Mouse (Mus musculus) testis, postnatal 14 days (tissue): ENCODE measurements around the gene Eno4.

Experiments
- DNase-seq: peaks from one replicate; pipeline ENCODE4 v3.0.0; 2021; ENCODE audit warnings: low spot score

Gene Eno4

DNA sequence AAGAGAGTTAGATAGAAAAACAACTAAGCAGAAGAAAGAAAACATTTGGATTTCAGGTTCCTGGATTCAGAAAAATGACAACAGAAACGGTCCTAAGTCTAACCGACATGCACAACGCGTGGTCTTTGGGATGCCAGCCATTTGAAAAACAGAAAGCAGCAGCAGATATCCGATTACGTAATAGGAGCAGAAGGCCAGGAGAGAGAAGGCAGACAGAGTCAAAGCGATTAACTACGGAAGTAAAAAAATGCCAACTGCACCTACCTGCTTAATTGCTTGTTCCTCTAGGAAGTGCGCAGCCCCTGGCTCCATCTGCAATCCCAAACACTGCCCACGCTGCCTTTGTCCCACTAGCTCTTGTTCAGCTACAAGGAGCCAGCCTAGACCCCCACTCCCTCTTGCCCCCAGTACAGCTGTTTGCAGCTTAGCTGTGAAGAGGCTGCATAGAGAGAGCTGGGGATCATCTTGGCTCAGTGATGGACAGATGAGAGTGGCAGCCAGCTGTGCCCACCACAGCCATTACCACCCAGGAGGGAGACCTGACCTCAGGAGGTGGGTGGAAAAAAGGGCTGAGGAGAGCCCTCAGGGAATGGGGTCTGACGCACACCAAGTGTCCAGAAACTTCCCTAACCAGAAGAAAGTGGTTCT lies 32.1 kb downstream of the Eno4 start:
- DNase-seq: no peak

DNA sequence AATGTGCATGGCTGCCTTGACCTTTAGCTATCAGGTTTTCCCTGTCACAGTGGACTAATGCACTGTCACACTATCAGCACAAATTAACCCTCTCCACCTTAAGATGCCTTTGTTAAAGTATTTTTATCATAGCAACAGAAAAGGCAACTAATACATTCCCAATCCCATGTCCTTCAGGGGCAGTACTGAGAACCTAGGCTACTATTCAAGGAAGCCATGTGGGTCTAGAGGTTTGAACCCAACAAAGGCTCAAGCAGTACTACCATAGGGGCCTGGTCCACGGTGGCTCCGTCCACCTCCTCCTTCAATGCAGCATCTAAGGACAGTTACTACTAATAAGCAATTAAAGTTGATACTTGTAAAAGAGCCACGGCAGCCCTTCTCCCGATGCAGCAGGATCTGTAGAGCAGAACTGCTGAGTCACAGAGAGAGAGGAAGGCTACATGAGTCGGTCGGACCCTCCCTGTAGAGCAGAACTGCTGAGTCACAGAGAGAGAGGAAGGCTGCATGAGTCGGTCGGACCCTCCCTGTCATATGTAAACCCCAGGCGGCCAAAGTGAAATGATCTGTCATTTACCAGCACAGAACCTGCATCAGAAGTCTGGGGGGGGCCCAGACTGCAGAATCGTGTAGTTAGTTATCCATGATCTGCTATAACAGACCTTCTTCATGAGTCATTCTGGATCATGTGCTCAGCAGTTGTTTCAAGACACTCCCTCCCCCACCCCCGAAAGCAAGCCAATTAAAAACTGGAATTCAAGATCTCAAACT lies 35.4 kb downstream of the Eno4 start:
- no peak for DNase-seq

DNA sequence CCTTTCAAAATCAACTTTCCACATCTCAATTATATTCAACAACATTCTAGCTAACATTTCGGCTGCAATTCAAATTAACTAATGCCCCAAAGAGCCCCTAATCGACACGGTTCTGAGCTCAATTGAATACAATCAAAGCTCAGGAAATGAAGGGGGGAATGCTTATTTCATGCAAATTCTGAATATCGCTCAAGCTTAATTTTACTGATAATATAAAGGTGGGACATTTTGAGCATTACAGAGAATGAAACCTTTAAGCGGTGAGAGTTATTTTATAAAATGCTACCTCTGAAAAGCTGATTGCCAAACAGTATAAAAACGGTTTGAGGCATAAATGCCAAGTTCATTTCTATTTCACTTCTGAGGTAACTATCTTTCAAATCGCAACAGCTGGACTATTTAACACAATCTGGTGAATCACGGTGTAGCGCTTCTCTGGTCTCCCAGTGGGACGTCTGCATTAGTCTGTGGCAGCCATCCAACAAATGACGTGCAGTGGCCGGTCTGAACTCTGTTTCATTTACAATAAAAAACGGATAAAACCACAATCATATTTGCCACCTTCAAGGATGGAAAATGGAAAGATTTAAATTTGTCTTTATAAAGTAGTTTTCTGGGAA lies 36.3 kb downstream of the Eno4 start:
- DNase-seq: no peak

DNA sequence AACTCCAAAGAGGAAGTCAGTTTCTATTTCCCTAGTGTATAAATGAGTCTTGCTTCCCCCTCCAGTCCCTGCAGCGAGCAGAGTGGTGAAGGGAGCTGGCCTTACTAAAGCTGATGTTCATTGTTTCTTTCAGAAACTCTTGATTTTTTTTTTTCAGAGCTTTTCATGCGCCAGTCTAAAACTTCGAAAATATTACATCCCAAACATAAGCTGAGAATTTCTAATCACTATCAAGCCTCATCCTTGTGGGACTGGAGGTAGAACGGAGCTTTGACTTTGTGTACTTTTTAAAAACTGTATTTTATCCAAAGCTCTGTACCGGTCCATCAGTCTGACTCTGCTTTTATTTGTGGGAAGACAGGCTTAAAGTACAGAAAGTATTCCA lies 36.8 kb downstream of the Eno4 start:
- no peak for DNase-seq

DNA sequence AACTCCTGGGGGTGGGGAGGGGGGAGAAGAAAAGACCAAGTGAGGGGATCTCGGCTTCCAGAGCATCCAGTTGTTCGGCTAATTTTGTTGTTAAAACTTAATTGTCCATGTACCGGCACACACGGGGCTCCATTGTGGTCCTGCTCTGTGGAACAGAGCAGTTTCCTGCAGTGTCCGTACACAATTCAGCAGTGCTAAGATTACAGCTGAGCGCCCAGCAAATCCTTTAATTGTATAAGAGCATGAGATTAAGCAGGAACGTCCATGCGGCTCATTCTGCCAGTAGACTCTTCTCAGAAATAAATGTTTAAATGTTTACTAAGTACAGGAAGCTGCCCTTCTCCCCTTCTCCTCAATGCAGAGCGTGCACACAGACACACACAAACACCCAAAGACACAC lies 38.3 kb downstream of the Eno4 start:
- no peak for DNase-seq

DNA sequence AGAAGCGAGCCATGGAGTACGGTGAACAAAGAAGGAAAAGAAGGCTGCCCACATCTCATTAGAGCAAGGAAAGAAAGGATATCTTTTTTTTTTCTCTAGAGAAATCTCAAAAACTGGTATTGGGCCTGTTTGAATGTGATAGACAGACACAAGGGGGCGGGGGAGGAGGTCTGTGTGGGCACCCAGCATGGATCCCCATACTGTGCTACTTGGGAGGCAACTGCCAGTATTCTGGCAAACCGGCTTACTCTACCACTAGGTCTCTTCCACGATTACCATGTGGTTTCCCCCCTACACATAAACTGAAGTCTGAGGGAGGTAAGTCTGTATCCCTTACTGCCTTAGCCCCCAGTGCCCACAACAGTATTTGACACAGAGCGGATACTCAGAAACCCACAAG lies 59.6 kb downstream of the Eno4 start:
- no peak for DNase-seq

DNA sequence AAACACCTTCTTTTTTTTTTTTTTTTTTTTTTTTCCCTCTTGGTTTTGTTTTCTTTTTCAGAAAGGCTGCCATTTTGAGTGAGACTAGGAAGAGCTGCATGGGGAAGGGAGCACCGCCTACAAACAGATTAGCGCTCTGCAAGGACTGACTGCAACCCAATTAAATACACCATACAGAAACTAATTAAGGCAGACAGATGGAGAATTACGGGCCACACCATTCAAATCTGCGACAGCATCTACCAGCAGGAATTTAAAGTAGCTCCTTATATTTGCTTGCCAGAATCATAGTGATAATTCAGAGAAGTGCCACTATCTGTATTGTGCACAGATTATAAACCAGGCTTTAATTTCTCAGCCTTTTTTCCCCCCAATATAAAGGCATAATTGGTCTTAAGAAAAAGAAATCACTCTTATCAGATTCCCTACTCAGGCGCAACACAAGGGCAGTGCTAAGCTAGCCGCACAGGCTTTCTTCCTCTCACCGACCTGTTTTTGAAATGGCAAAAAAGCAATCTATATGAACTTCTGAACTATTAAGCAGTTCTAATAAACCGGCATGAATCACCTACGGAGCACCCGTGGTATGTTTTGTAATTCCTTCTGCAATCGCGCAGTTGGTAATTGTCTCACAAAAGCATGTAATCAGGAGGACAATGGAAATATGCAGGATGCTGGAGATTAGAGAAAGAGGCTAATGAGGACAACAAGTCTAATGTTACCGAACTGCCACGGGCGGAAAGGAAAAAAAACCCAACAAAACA lies 63.5 kb downstream of the Eno4 start:
- DNase-seq: no peak

DNA sequence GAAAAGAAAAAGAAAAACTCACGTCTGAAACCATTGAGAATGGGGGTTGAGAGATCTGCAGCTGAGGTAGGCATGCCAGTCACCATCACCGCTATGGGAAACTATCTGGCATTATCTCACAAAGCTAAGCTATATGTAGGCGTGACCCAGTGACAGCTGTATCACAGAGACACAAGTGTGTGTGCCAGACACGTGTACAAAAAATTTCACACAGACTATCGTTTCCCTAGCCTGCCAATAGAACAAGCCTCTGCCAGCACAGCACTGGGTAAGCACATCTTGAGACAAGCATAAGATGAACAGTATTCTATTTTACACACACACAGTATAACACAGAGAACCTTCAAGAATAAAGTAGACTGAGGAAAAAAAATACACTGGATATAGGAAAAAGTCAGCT lies 67.6 kb downstream of the Eno4 start:
- no peak for DNase-seq
